Mouse (Mus musculus) testis, postnatal 10 days (tissue): ENCODE data around the gene Tspan8.

Experiments
- DNase-seq: peaks from one replicate; pipeline ENCODE4 v3.0.0; 2021; ENCODE audit warnings: low spot score

The Tspan8 gene

GRCm38 (mm10) chr10:115834017-115834416 is 17.4 kb downstream of the Tspan8 start:
- DNase-seq, result no peak

- DNase-seq, result no peak
These were observed 30.3 kb downstream of the Tspan8 start for GRCm38 (mm10) chr10:115846930-115847329.

- DNase-seq, result no peak
These were observed 31.9 kb downstream of the Tspan8 start for GRCm38 (mm10) chr10:115848511-115848910.

GRCm38 (mm10) chr10:115860210-115860880 is 43.7 kb downstream of the Tspan8 start:
- DNase-seq, result no peak

- no peak for DNase-seq
These were observed 45.3 kb downstream of the Tspan8 start for GRCm38 (mm10) chr10:115861967-115862366.

GRCm38 (mm10) chr10:115882757-115883156 is 66.1 kb downstream of the Tspan8 start:
- no peak for DNase-seq

- DNase-seq, result no peak
These were observed 75.3 kb downstream of the Tspan8 start for GRCm38 (mm10) chr10:115891924-115892323.

- DNase-seq, result no peak
These were observed 76.3 kb downstream of the Tspan8 start for GRCm38 (mm10) chr10:115892973-115893372.

- DNase-seq, result no peak
These were observed 77.4 kb downstream of the Tspan8 start for GRCm38 (mm10) chr10:115894045-115894444.

- no peak for DNase-seq
These were observed 80.1 kb downstream of the Tspan8 start for GRCm38 (mm10) chr10:115896764-115897163.

- DNase-seq, result no peak
These were observed 80.6 kb downstream of the Tspan8 start for GRCm38 (mm10) chr10:115897235-115897634.
